Mouse (Mus musculus): ENCODE data around the gene A730009L09Rik. TPM values are rescaled to one million over a fixed set of nuclear protein-coding genes. Genes with fewer than 3 reads are reported as not detected.

Gene A730009L09Rik
- not detected in 2 replicates for polyA plus RNA-seq (2016; fragmentation: Nextera tagmentation; extraction: Ambion mirVana)

DNA sequence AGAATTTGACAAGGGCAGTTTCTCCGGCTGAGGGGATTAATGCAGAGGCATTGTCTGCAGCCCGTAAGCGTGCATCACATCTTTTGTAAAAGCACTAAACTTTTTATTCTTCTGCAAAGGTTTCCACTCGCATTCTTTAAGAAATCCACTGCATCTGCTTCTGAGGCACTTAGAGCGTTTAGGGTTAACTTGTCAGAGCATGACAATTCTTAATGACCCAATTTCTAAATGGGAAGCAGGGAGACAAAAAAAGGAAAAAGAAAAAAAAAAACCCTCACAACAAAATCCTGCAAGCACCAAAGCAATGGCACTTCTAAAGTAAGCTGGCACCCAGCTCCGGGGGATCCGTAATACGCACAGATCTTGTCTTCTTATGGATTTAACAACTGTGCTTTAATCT, at the start of gene A730009L09Rik:
A730009L09Rik (plus strand) TSS at position 301 of the 400 bp plus-strand sequence.
- no peak for DNase-seq (ENCODE audit: extremely low spot score, low spot score)
- Histone ChIP-seq H3K27ac (no peak within 1 kb of the TSS), H3K9me3 (no peaks in the 10 kb centered on the region), H3K27me3 (ENCODE audit: poor library complexity, severe bottlenecking) (no peaks in the 10 kb centered on the region), H3K4me3 (no peak within 1 kb of the TSS), H3K4me1 (peaks cover 12% of the 10 kb centered on the region), H3K36me3 (replicated peaks) (no peaks in the 10 kb centered on the region)
- 32% methylated on average over 8 of the region's 8 CpGs for WGBS

- Histone ChIP-seq H3K27me3 (ENCODE audit: poor library complexity, severe bottlenecking) (no peaks in the 10 kb centered on the region), H3K4me3 (no peak overlapping the region)
- WGBS: 85% methylated on average over 6 of the region's 6 CpGs
Measured at GRCm38 (mm10) chr16:84465581-84466165, 49.2 kb upstream of the A730009L09Rik start.

DNA sequence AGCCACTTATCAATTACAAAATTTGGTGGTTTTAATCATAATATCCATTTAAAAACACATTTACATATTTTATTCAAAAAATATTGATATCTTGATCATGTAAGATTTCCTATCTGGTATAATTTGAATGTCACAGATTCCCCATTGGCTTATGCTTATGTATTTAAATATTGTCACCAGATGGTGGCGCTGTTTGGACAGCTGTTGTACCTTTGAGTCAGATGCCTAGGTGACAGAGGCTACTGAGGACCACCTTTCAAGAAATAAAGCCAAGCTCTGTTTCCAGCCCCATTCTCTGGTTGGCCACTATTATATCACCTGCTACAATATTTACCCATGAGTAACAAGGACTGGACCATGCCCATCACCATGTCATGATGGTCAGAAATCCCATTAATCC, 46.0 kb upstream of the A730009L09Rik start:
- H3K36me3 ChIP-seq (replicated peaks): no peaks in the 10 kb centered on the region
- no peak for DNase-seq (ENCODE audit: extremely low spot score, low spot score)
- H3K27me3 ChIP-seq (ENCODE audit: poor library complexity, severe bottlenecking): no peaks in the 10 kb centered on the region
- WGBS: 9% methylated on average over 1 of the region's 1 CpGs
- H3K4me3 ChIP-seq: no peak overlapping the region
- H3K4me1 ChIP-seq: no peaks in the 10 kb centered on the region
- H3K27ac ChIP-seq: no peak overlapping the region
- no peaks in the 10 kb centered on the region for H3K9me3 ChIP-seq

More at GRCm38 (mm10) chr16:84465581-84466165, 49.2 kb upstream of the A730009L09Rik start:
- peaks cover 4% of the 10 kb centered on the region; the same call in 1 of the 2 replicates for H3K4me1 ChIP-seq
- H3K9me3 ChIP-seq: no peaks in the 10 kb centered on the region
- DNase-seq (ENCODE audit: extremely low spot score, low spot score): no peak
- no peak overlapping the region for H3K27ac ChIP-seq
- no peaks in the 10 kb centered on the region for H3K36me3 ChIP-seq (replicated peaks)

DNA sequence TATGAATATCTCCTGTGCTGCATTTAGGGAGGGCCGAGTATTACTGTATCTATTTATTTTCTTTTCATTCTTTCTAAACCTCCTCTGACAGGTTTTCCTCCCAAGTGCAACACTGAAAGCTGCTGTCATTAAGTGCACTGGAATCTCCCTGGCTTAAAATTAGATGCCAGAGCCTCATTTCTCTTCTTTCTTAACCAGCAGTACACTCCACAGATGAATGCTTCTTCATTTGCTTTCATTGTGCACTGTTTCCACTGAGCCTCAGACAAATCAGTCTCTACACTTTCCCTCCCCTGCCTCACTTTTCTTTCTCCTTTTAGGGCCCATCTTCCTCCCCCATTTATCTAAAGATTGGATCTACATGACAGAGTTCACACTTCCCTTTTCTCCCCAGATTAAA, 44.9 kb upstream of the A730009L09Rik start:
- WGBS: 78% methylated on average over 1 of the region's 1 CpGs
- H3K27me3 ChIP-seq (ENCODE audit: poor library complexity, severe bottlenecking): no peaks in the 10 kb centered on the region
- no peaks in the 10 kb centered on the region for H3K9me3 ChIP-seq
- no peak overlapping the region for H3K4me3 ChIP-seq
- no peak for DNase-seq (ENCODE audit: extremely low spot score, low spot score)
- H3K27ac ChIP-seq: no peak overlapping the region
- no peaks in the 10 kb centered on the region for H3K4me1 ChIP-seq
- no peaks in the 10 kb centered on the region for H3K36me3 ChIP-seq (replicated peaks)

GRCm38 (mm10) chr16:84473406-84473805, 41.5 kb upstream of the A730009L09Rik start:
- DNase-seq (ENCODE audit: extremely low spot score, low spot score): no peak
- H3K27ac ChIP-seq: no peak overlapping the region
- no peaks in the 10 kb centered on the region for H3K36me3 ChIP-seq (replicated peaks)
- no peaks in the 10 kb centered on the region for H3K4me1 ChIP-seq
- WGBS: 81% methylated on average over 6 of the region's 6 CpGs
- no peak overlapping the region for H3K4me3 ChIP-seq
- no peaks in the 10 kb centered on the region for H3K27me3 ChIP-seq (ENCODE audit: poor library complexity, severe bottlenecking)
- H3K9me3 ChIP-seq: no peaks in the 10 kb centered on the region

- Histone ChIP-seq H3K4me1 (no peaks in the 10 kb centered on the region), H3K9me3 (no peaks in the 10 kb centered on the region), H3K4me3 (no peak overlapping the region), H3K36me3 (replicated peaks) (no peaks in the 10 kb centered on the region), H3K27ac (no peak overlapping the region), H3K27me3 (ENCODE audit: poor library complexity, severe bottlenecking) (no peaks in the 10 kb centered on the region)
- WGBS: 82% methylated on average over 4 of the region's 4 CpGs
- DNase-seq (ENCODE audit: extremely low spot score, low spot score): no peak
Measured at GRCm38 (mm10) chr16:84474712-84475111, 40.2 kb upstream of the A730009L09Rik start.

GRCm38 (mm10) chr16:84476948-84477347, 38.0 kb upstream of the A730009L09Rik start:
- Histone ChIP-seq H3K4me3 (no peak overlapping the region), H3K4me1 (no peaks in the 10 kb centered on the region), H3K27ac (no peak overlapping the region), H3K36me3 (replicated peaks) (no peaks in the 10 kb centered on the region), H3K9me3 (no peaks in the 10 kb centered on the region), H3K27me3 (ENCODE audit: poor library complexity, severe bottlenecking) (no peaks in the 10 kb centered on the region)
- WGBS: 83% methylated on average over 5 of the region's 5 CpGs
- no peak for DNase-seq (ENCODE audit: extremely low spot score, low spot score)

GRCm38 (mm10) chr16:84477528-84477927, 37.4 kb upstream of the A730009L09Rik start:
- no peaks in the 10 kb centered on the region for H3K9me3 ChIP-seq
- no peak for DNase-seq (ENCODE audit: extremely low spot score, low spot score)
- no peak overlapping the region for H3K4me3 ChIP-seq
- no peak overlapping the region for H3K27ac ChIP-seq
- no peaks in the 10 kb centered on the region for H3K36me3 ChIP-seq (replicated peaks)
- H3K4me1 ChIP-seq: no peaks in the 10 kb centered on the region
- 84% methylated on average over 1 of the region's 1 CpGs for WGBS
- no peaks in the 10 kb centered on the region for H3K27me3 ChIP-seq (ENCODE audit: poor library complexity, severe bottlenecking)

- Histone ChIP-seq H3K4me3 (no peak overlapping the region), H3K9me3 (no peaks in the 10 kb centered on the region), H3K4me1 (no peaks in the 10 kb centered on the region), H3K27me3 (ENCODE audit: poor library complexity, severe bottlenecking) (no peaks in the 10 kb centered on the region), H3K27ac (no peak overlapping the region), H3K36me3 (replicated peaks) (no peaks in the 10 kb centered on the region)
- DNase-seq (ENCODE audit: extremely low spot score, low spot score): no peak
- 84% methylated on average over 6 of the region's 6 CpGs for WGBS
Measured at GRCm38 (mm10) chr16:84477952-84478351, 37.0 kb upstream of the A730009L09Rik start.

GRCm38 (mm10) chr16:84485931-84486330, 29.0 kb upstream of the A730009L09Rik start:
- no peaks in the 10 kb centered on the region for H3K9me3 ChIP-seq
- no peak overlapping the region for H3K4me3 ChIP-seq
- no peaks in the 10 kb centered on the region for H3K4me1 ChIP-seq
- no peak overlapping the region for H3K27ac ChIP-seq
- DNase-seq (ENCODE audit: extremely low spot score, low spot score): no peak
- 86% methylated on average over 11 of the region's 11 CpGs for WGBS
- no peaks in the 10 kb centered on the region for H3K27me3 ChIP-seq (ENCODE audit: poor library complexity, severe bottlenecking)
- H3K36me3 ChIP-seq (replicated peaks): no peaks in the 10 kb centered on the region

GRCm38 (mm10) chr16:84494818-84495217, 20.1 kb upstream of the A730009L09Rik start:
- WGBS: 86% methylated on average over 3 of the region's 3 CpGs
- Histone ChIP-seq H3K27ac (no peak overlapping the region), H3K9me3 (no peaks in the 10 kb centered on the region), H3K27me3 (ENCODE audit: poor library complexity, severe bottlenecking) (no peaks in the 10 kb centered on the region), H3K36me3 (replicated peaks) (no peaks in the 10 kb centered on the region), H3K4me3 (no peak overlapping the region), H3K4me1 (no peaks in the 10 kb centered on the region)
- no peak for DNase-seq (ENCODE audit: extremely low spot score, low spot score)

GRCm38 (mm10) chr16:84495438-84495837, 19.5 kb upstream of the A730009L09Rik start:
- Histone ChIP-seq H3K4me3 (no peak overlapping the region), H3K27me3 (ENCODE audit: poor library complexity, severe bottlenecking) (no peaks in the 10 kb centered on the region), H3K9me3 (no peaks in the 10 kb centered on the region), H3K27ac (no peak overlapping the region), H3K36me3 (replicated peaks) (no peaks in the 10 kb centered on the region), H3K4me1 (no peaks in the 10 kb centered on the region)
- no peak for DNase-seq (ENCODE audit: extremely low spot score, low spot score)
- WGBS: 74% methylated on average over 2 of the region's 2 CpGs

GRCm38 (mm10) chr16:84507681-84508080, 7.2 kb upstream of the A730009L09Rik start:
- Histone ChIP-seq H3K27ac (no peak overlapping the region), H3K4me1 (no peaks in the 10 kb centered on the region), H3K27me3 (ENCODE audit: poor library complexity, severe bottlenecking) (no peaks in the 10 kb centered on the region), H3K4me3 (no peak overlapping the region), H3K9me3 (no peaks in the 10 kb centered on the region), H3K36me3 (replicated peaks) (no peaks in the 10 kb centered on the region)
- no peak for DNase-seq (ENCODE audit: extremely low spot score, low spot score)
- WGBS: 81% methylated on average over 4 of the region's 4 CpGs

Measured in forebrain, embryonic 10.5 days (tissue).